Mouse (Mus musculus) hindbrain, embryonic 13.5 days (tissue): ENCODE results near the gene Mapk8ip2. TPM values are rescaled to one million over a fixed set of nuclear protein-coding genes. Genes with fewer than 3 reads are reported as not detected.

ENCODE experiments used
- ATAC-seq: fragments of 200-750 bp; cut with Nextera tagmentation; 2 replicates; pipeline ENCODE4 v1.8.0; 2017; ENCODE audit warnings: moderate TSS enrichment; ENCODE audit not compliant: low FRiP score
- H3K27ac ChIP-seq: fragments of 300-500 bp; sonication (generic); 2 replicates; pipeline ENCODE4 v1.5.1; 2015; ENCODE audit warnings: inconsistent platforms, mild to moderate bottlenecking, moderate library complexity
- H3K27me3 ChIP-seq: fragments of 300-500 bp; sonication (generic); 2 replicates; pipeline ENCODE4 v1.6.1; 2015; ENCODE audit warnings: mild to moderate bottlenecking, inconsistent platforms
- H3K36me3 ChIP-seq: fragments of 300-500 bp; sonication (generic); 2 replicates; pipeline ENCODE4 v1.6.1; 2015; ENCODE audit warnings: mild to moderate bottlenecking, inconsistent platforms
- H3K4me1 ChIP-seq: fragments of 300-500 bp; sonication (generic); replicated peaks from 2 replicates; pipeline ENCODE4 v1.6.1; 2015; ENCODE audit warnings: inconsistent platforms
- H3K4me2 ChIP-seq: fragments of 300-500 bp; sonication (generic); 2 replicates; pipeline ENCODE4 v1.6.1; 2015; ENCODE audit warnings: inconsistent platforms, mild to moderate bottlenecking, moderate library complexity
- H3K4me3 ChIP-seq: fragments of 300-500 bp; sonication (generic); 2 replicates; pipeline ENCODE4 v1.5.1; 2015; ENCODE audit warnings: mild to moderate bottlenecking, inconsistent platforms
- H3K9ac ChIP-seq: fragments of 300-500 bp; sonication (generic); 2 replicates; pipeline ENCODE4 v1.6.1; 2015; ENCODE audit warnings: mild to moderate bottlenecking, inconsistent platforms
- H3K9me3 ChIP-seq: fragments of 300-500 bp; sonication (generic); 2 replicates; pipeline ENCODE4 v1.6.1; 2016; ENCODE audit warnings: inconsistent platforms
- WGBS: fragments of 180-500 bp; shearing (Covaris S2); methylation state at CpG from one replicate; pipeline ENCODE4 v1.1.7; 2015; 5-methylcytosine and 5-hydroxymethylcytosine counted together
- polyA plus RNA-seq: library from polyadenylated mRNA; unstranded; fragments of >200 nt; fragmentation: Nextera tagmentation; extraction: Ambion mirVana; gene quantifications from 2 replicates; pipeline ENCODE4 v1.2.1, GENCODE M21; 2015

Mapk8ip2 gene
- polyA plus RNA-seq, 1 experiment from 2014 or later: 74.0 TPM

DNA sequence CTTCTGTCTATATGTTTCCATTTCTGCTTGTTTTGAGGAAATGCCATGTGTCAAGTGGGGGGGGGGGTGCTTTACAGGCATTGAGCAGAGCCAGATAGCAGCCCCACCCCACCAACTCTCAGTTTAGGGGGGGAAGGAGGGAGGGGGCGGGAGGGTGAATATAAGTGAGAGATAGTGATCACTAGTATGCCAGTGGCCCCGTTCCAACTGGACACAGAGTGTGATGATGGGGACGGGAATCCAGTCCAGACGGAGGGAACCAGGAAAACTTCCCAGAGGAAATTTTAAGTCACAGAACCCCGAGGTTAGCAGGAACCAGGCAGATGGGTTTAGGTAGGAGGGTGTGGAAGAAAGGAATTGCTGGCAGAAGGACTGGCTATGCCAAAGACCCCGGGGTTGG, 1.9 kb downstream of the Mapk8ip2 start:
- 74% methylated on average over 6 of the region's 6 CpGs for WGBS
- Histone ChIP-seq H3K27ac (no peak overlapping the region), H3K36me3 (peaks cover 43% of the 10 kb centered on the region), H3K9ac (peak overlapping the region; percentile 88), H3K4me1 (peaks cover 43% of the 10 kb centered on the region), H3K4me3 (peak overlapping the region; percentile 72), H3K4me2 (peak overlapping the region; percentile 87), H3K9me3 (no peaks in the 10 kb centered on the region), H3K27me3 (peaks cover 11% of the 10 kb centered on the region; the same call in 1 of the 2 replicates)
- ATAC-seq: no peak

GRCm38 (mm10) chr15:89458942-89459341, 5.2 kb downstream of the Mapk8ip2 start:
- Histone ChIP-seq H3K27ac (no peak overlapping the region), H3K4me2 (no peak overlapping the region), H3K27me3 (no peaks in the 10 kb centered on the region), H3K4me3 (no peak overlapping the region), H3K36me3 (peaks cover 76% of the 10 kb centered on the region), H3K9me3 (no peaks in the 10 kb centered on the region), H3K9ac (no peak overlapping the region), H3K4me1 (peaks cover 36% of the 10 kb centered on the region)
- ATAC-seq: no peak
- 94% methylated on average over 15 of the region's 15 CpGs for WGBS

- no peak overlapping the region for H3K4me2 ChIP-seq
- no peak overlapping the region for H3K27ac ChIP-seq
- H3K9ac ChIP-seq: no peak overlapping the region
- H3K4me1 ChIP-seq: peaks cover 37% of the 10 kb centered on the region
- peaks cover 82% of the 10 kb centered on the region for H3K36me3 ChIP-seq
- no peak for ATAC-seq
- H3K27me3 ChIP-seq: no peaks in the 10 kb centered on the region
- no peaks in the 10 kb centered on the region for H3K9me3 ChIP-seq
- WGBS: 93% methylated on average over 7 of the region's 7 CpGs
- H3K4me3 ChIP-seq: no peak overlapping the region
These were observed 6.1 kb downstream of the Mapk8ip2 start for GRCm38 (mm10) chr15:89459821-89460220.

DNA sequence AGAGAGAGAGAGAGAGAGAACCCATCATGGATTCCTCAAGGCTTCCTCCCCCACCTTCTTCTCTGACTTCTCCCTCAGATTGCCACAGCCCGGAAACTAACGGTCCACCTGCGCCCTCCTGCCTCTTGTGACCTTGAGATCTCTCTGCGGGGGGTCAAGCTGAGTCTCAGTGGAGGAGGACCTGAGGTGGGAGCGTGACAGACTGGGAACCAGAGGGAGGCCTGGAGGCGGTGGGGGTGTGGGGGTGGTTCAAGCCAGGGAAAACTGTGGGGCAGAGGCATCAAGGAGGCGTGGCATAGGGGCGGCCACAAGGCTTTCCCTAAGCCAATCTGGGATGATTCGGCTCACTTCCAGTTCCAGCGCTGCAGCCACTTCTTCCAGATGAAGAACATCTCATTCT, 6.6 kb downstream of the Mapk8ip2 start:
- Histone ChIP-seq H3K27me3 (no peaks in the 10 kb centered on the region), H3K4me1 (peaks cover 37% of the 10 kb centered on the region), H3K9ac (no peak overlapping the region), H3K27ac (no peak overlapping the region), H3K4me3 (no peak overlapping the region), H3K9me3 (no peaks in the 10 kb centered on the region), H3K4me2 (no peak overlapping the region), H3K36me3 (peaks cover 82% of the 10 kb centered on the region)
- ATAC-seq: no peak
- WGBS: 77% methylated on average over 10 of the region's 10 CpGs

- Histone ChIP-seq H3K4me2 (no peak overlapping the region), H3K36me3 (peaks cover 81% of the 10 kb centered on the region), H3K4me1 (peaks cover 29% of the 10 kb centered on the region), H3K27ac (no peak overlapping the region), H3K9me3 (no peaks in the 10 kb centered on the region), H3K9ac (no peak overlapping the region), H3K4me3 (no peak overlapping the region), H3K27me3 (no peaks in the 10 kb centered on the region)
- WGBS: 88% methylated on average over 15 of the region's 15 CpGs
- no peak for ATAC-seq
These were observed 7.6 kb downstream of the Mapk8ip2 start for GRCm38 (mm10) chr15:89461321-89461720.

DNA sequence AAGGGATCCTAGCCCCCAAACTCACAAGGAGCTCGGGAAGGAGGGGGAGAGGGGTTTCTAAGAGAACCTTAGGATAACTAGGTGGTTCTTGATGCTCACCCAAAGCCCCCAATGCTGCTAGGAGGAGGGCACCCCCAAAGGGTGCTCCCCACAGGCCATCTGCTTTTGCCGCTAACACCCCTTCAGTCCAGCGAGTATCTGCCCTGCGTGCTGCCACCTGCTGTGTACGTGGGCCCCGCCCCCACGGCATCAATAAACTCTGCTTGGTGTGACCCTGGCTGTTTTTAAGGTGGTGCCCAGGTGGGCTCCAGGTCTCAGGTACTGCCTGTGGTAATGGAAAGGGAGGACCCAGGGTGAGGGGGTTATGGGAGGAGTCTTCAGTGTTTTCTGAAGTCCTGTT, 8.5 kb downstream of the Mapk8ip2 start:
- no peaks in the 10 kb centered on the region for H3K27me3 ChIP-seq
- peaks cover 20% of the 10 kb centered on the region for H3K4me1 ChIP-seq
- H3K36me3 ChIP-seq: peaks cover 72% of the 10 kb centered on the region
- ATAC-seq: no peak
- H3K4me3 ChIP-seq: no peak overlapping the region
- no peaks in the 10 kb centered on the region for H3K9me3 ChIP-seq
- WGBS: 86% methylated on average over 7 of the region's 7 CpGs
- no peak overlapping the region for H3K4me2 ChIP-seq
- H3K9ac ChIP-seq: no peak overlapping the region
- H3K27ac ChIP-seq: no peak overlapping the region

DNA sequence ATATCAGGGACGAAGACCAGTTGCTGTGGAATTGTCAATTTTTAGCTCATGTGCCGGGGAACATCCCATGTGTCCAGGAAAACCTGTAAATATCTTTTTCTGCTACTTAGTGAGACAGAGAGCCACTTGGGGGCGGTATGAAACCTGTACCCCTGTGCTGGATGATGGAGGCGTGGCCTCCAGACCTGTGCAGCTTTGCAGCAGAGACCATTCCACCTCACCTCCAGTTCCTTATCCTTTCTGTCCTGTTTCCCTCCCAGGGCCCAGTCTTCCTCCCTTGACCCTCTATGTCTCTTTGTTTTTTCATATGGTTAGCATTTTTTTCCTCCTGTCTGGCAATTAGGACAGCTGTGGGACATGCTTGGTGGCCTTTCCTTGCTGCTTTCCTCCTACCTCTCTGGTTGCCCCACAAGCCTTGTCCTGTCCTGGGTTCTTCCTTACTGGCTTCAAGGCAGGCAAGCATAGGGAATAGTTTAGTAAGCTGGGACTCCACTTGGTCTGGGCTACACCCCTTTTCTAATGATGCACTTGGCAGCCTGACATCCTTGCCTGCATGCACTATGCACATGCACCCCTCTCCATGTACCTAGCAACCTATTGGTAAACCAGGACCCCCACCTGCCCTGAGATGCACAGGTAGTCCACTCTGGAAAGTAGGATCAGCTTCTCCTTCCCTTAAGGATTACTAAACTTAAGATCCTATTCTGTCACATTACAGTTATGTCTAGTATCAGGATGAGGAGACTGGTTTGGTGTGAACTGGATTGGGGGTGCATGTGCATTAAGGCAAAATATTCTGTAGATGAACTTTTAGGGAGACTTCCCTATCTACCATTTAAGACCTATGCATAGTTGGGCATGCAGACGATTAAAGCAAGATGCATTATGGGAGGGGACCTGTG, 9.9 kb downstream of the Mapk8ip2 start:
- no peak overlapping the region for H3K4me3 ChIP-seq
- H3K27ac ChIP-seq: no peak overlapping the region
- H3K27me3 ChIP-seq: no peaks in the 10 kb centered on the region
- H3K9ac ChIP-seq: no peak overlapping the region
- no peak for ATAC-seq
- H3K4me2 ChIP-seq: no peak overlapping the region
- no peaks in the 10 kb centered on the region for H3K9me3 ChIP-seq
- peaks cover 58% of the 10 kb centered on the region for H3K36me3 ChIP-seq
- 75% methylated on average over 5 of the region's 5 CpGs for WGBS
- peaks cover 13% of the 10 kb centered on the region for H3K4me1 ChIP-seq

- Histone ChIP-seq H3K27ac (peak overlapping the region; percentile 55; the same call in 1 of the 2 replicates), H3K4me3 (no peak overlapping the region), H3K27me3 (no peaks in the 10 kb centered on the region), H3K36me3 (peaks cover 44% of the 10 kb centered on the region), H3K9ac (no peak overlapping the region), H3K9me3 (no peaks in the 10 kb centered on the region), H3K4me2 (no peak overlapping the region), H3K4me1 (peaks cover 13% of the 10 kb centered on the region)
- WGBS: 0% methylated on average over 1 of the region's 1 CpGs
- peak; percentile 47; the same call in 1 of the 2 replicates for ATAC-seq
These were observed 11.3 kb downstream of the Mapk8ip2 start for GRCm38 (mm10) chr15:89465052-89465451.

- peaks cover 9% of the 10 kb centered on the region for H3K36me3 ChIP-seq
- no peaks in the 10 kb centered on the region for H3K27me3 ChIP-seq
- H3K27ac ChIP-seq: no peak overlapping the region
- no peak overlapping the region for H3K4me2 ChIP-seq
- WGBS: 29% methylated on average over 2 of the region's 2 CpGs
- H3K9ac ChIP-seq: no peak overlapping the region
- H3K9me3 ChIP-seq: no peaks in the 10 kb centered on the region
- peaks cover 13% of the 10 kb centered on the region for H3K4me1 ChIP-seq
- ATAC-seq: no peak
- no peak overlapping the region for H3K4me3 ChIP-seq
These were observed 14.9 kb downstream of the Mapk8ip2 start for GRCm38 (mm10) chr15:89468577-89468976.

GRCm38 (mm10) chr15:89471476-89471875, 17.8 kb downstream of the Mapk8ip2 start:
- Histone ChIP-seq H3K27me3 (no peaks in the 10 kb centered on the region), H3K4me3 (no peak overlapping the region), H3K4me1 (peaks cover 15% of the 10 kb centered on the region), H3K36me3 (no peaks in the 10 kb centered on the region), H3K27ac (no peak overlapping the region), H3K4me2 (no peak overlapping the region), H3K9me3 (no peaks in the 10 kb centered on the region), H3K9ac (no peak overlapping the region)
- 90% methylated on average over 4 of the region's 4 CpGs for WGBS
- ATAC-seq: no peak

DNA sequence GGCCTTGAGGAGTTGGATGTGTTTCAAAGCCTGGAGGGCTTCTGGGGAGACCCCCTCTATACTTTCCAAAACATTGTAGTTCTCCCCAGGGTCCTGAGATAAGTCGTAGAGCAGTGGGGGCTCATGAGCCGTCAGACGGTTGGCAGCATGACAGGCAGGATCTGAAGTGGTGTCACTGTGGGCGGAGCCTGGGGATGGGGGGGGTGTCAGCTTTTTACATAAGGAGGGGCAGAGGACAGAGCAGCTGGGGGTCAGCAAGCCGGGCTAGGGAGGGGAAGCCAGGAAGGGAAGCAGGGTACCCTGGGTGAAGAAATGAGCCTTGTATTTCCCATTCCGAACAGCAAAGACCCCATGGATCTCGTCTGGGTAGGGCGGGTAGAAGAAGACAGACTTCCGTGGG, 19.7 kb downstream of the Mapk8ip2 start:
- ATAC-seq: no peak
- 0 out of 2 replicates have a peak, but pooled peaks cover 3% of the 10 kb centered on the region for H3K27me3 ChIP-seq
- 88% methylated on average over 9 of the region's 9 CpGs for WGBS

GRCm38 (mm10) chr15:89473921-89474320, 20.2 kb downstream of the Mapk8ip2 start:
- no peak overlapping the region for H3K27ac ChIP-seq
- H3K9ac ChIP-seq: no peak overlapping the region
- H3K36me3 ChIP-seq: no peaks in the 10 kb centered on the region
- WGBS: 97% methylated on average over 8 of the region's 8 CpGs
- H3K9me3 ChIP-seq: no peaks in the 10 kb centered on the region
- H3K4me1 ChIP-seq: peaks cover 29% of the 10 kb centered on the region
- 0 out of 2 replicates have a peak, but pooled peaks cover 3% of the 10 kb centered on the region for H3K27me3 ChIP-seq
- ATAC-seq: no peak
- no peak overlapping the region for H3K4me2 ChIP-seq
- no peak overlapping the region for H3K4me3 ChIP-seq

More for the DNA sequence above, 19.7 kb downstream of the Mapk8ip2 start:
- Histone ChIP-seq H3K9me3 (no peaks in the 10 kb centered on the region), H3K9ac (no peak overlapping the region), H3K4me1 (peaks cover 29% of the 10 kb centered on the region), H3K36me3 (no peaks in the 10 kb centered on the region), H3K27ac (no peak overlapping the region), H3K4me3 (no peak overlapping the region), H3K4me2 (no peak overlapping the region)
